Mouse (Mus musculus) hindbrain, embryonic 14.5 days (tissue): ENCODE results near the gene Creb3. TPM values are rescaled to one million over a fixed set of nuclear protein-coding genes. Genes with fewer than 3 reads are reported as not detected.

Experiments
- ATAC-seq: fragments of 200-750 bp; cut with Nextera tagmentation; 2 replicates; pipeline ENCODE4 v1.8.0; 2017; ENCODE audit warnings: moderate number of reproducible peaks, mild to moderate bottlenecking, moderate TSS enrichment, moderate library complexity; ENCODE audit not compliant: low FRiP score
- DNase-seq: peaks from one replicate; pipeline ENCODE4 v3.0.0-alpha.2; 2015; ENCODE audit warnings: low spot score
- H3K27ac ChIP-seq: fragments of 300-500 bp; sonication (generic); 2 replicates; pipeline ENCODE4 v1.5.1; 2014; ENCODE audit warnings: mild to moderate bottlenecking, moderate library complexity
- H3K27me3 ChIP-seq: fragments of 300-500 bp; sonication (generic); 2 replicates; pipeline ENCODE4 v1.6.1; 2014; ENCODE audit warnings: mild to moderate bottlenecking, low read length, mixed read lengths; ENCODE audit not compliant: control insufficient read depth, insufficient read depth
- H3K36me3 ChIP-seq: fragments of 300-500 bp; sonication (generic); replicated peaks from 2 replicates; pipeline ENCODE4 v1.6.1; 2014; ENCODE audit not compliant: control insufficient read depth, insufficient read depth
- H3K4me1 ChIP-seq: fragments of 300-500 bp; sonication (generic); replicated peaks from 2 replicates; pipeline ENCODE4 v1.6.1; 2014; ENCODE audit warnings: antibody characterized with exemption, low read length, mixed read lengths; ENCODE audit not compliant: control insufficient read depth, insufficient read depth
- H3K4me2 ChIP-seq: fragments of 300-500 bp; sonication (generic); replicated peaks from 2 replicates; pipeline ENCODE4 v1.6.1; 2014; ENCODE audit warnings: mild to moderate bottlenecking, moderate library complexity
- H3K4me3 ChIP-seq: fragments of 300-500 bp; sonication (generic); replicated peaks from 2 replicates; pipeline ENCODE4 v1.5.1; 2014; ENCODE audit warnings: mild to moderate bottlenecking, low read length
- H3K9ac ChIP-seq: fragments of 300-500 bp; sonication (generic); 2 replicates; pipeline ENCODE4 v1.6.1; 2014
- H3K9me3 ChIP-seq: fragments of 300-500 bp; sonication (generic); 2 replicates; pipeline ENCODE4 v1.6.1; 2016; ENCODE audit warnings: low read length; ENCODE audit not compliant: control insufficient read depth
- WGBS: fragments of 180-500 bp; shearing (Covaris S2); extraction: QIAGEN DNeasy Blood & Tissue Kit; methylation state at CpG from one replicate; pipeline ENCODE4 v1.1.7; 2014; 5-methylcytosine and 5-hydroxymethylcytosine counted together
- polyA plus RNA-seq: library from polyadenylated mRNA; unstranded; fragments of >200 nt; fragmentation: Nextera tagmentation; extraction: Ambion mirVana; gene quantifications from 2 replicates; pipeline ENCODE4 v1.2.1, GENCODE M21; 2014

Creb3 gene
- polyA plus RNA-seq, result 80.0 and 82.3 TPM in 2 replicates

DNA sequence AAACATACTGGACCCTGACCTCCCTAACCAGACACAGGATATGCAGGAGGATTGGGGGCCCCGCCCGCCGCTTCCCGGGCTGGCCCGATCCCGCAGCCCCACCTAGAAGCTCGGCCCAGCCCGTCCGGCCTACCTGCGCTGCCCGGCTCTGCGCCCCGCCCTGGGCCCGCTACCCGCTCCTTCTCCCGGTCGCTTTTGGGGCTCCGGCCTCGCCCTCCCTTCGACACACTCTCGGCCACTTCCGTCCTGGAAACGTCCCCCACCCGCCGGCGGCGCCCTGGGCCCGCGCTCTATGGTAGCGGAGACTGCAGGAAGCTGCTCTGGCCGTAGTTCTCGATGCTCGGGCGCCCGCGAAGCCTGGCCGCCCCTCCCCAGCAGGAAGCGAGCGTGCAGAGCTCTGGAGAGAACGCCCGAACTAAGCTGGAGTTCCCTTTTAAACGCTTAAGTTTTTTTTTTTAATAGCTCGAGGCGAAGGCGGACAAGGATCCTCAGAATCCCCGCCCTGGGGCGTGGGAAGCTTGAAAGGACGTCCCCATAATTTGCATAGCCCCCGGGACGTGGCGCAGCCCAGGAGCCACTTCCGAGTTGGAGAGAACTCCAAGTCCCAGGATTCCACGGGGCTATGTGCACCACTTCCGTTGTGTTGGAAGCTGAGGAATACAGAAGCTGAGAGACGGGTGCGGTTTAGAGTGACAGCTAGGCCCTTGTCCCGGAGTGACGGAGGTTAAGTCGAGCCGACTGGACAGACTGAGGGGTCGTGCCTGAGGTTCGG lies at the start of gene Creb3, which contains the start of gene Tln1:
Gene Creb3 (plus strand): TSS at position 336 of the 772 bp plus-strand sequence.
Gene Tln1 (minus strand): TSS at position 695 of the 772 bp plus-strand sequence.
- Histone ChIP-seq H3K4me1 (peaks cover 34% of the 10 kb centered on the region), H3K4me3 (peak within 1 kb of the TSS; percentile 81), H3K4me2 (peak within 1 kb of the TSS; percentile 78), H3K36me3 (peaks cover 40% of the 10 kb centered on the region), H3K27ac (peak within 1 kb of the TSS; percentile 96), H3K9me3 (no peaks in the 10 kb centered on the region), H3K27me3 (no peaks in the 10 kb centered on the region), H3K9ac (peak within 1 kb of the TSS; percentile 87)
- ATAC-seq (peak; percentile 96), DNase-seq (peak; percentile 95)
- WGBS, result under 1% methylated on average over 56 of the region's 62 CpGs

DNA sequence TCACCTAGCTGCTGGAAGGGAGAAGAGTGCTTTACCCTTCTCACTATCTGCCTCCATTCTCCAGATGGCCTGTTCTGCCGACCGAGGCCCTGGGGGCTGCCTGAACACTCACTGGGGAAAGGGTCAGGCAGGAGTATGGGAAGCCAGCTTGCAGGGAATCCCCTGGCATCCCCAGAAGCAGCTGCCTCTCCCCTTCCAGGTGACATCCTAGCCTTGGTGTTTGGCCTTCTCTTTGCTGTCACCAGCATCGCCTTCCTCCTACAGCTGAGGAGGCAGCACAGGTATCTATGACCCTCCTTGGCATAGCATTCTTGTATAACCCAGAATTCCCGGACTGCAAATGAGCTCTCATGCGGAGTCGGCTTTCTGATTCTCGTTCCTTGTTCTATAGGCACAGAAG lies 49.5 kb upstream of the Creb3 start:
- H3K4me3 ChIP-seq, result no peak overlapping the region
- ATAC-seq (no peak), DNase-seq (no peak)
- no peak overlapping the region for H3K27ac ChIP-seq
- H3K36me3 ChIP-seq, result no peaks in the 10 kb centered on the region
- H3K4me1 ChIP-seq, result peaks cover 13% of the 10 kb centered on the region; the same call in 1 of the 2 replicates
- WGBS, result 66% methylated on average over 7 of the region's 7 CpGs
- no peak overlapping the region for H3K9ac ChIP-seq
- peaks cover 19% of the 10 kb centered on the region for H3K27me3 ChIP-seq
- no peak overlapping the region for H3K4me2 ChIP-seq
- no peaks in the 10 kb centered on the region for H3K9me3 ChIP-seq

DNA sequence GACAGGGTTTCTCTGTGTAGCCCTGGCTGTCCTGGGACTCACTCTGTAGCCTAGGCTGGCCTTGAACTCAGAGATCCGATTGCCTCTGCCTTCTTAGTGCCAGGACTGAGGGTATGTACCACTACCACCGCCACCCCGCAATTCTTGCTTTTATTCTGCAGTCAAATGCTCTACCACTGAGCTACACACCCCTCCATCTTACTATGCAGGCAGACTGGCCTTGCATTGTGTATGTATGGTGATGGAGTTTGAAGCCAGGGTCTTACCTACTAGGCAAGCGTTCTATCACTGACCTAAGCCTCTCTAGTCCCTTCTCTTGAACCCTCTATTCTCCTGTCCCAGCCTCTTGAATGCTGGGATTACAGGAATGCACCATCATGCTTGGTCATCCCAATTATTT lies 48.8 kb upstream of the Creb3 start:
- no peak for ATAC-seq
- no peaks in the 10 kb centered on the region for H3K36me3 ChIP-seq
- no peak overlapping the region for H3K27ac ChIP-seq
- peaks cover 13% of the 10 kb centered on the region for H3K27me3 ChIP-seq
- peaks cover 7% of the 10 kb centered on the region; the same call in 1 of the 2 replicates for H3K4me1 ChIP-seq
- WGBS, result 88% methylated on average over 4 of the region's 4 CpGs
- DNase-seq, result no peak
- H3K4me3 ChIP-seq, result no peak overlapping the region
- no peak overlapping the region for H3K4me2 ChIP-seq
- no peak overlapping the region for H3K9ac ChIP-seq
- no peaks in the 10 kb centered on the region for H3K9me3 ChIP-seq

DNA sequence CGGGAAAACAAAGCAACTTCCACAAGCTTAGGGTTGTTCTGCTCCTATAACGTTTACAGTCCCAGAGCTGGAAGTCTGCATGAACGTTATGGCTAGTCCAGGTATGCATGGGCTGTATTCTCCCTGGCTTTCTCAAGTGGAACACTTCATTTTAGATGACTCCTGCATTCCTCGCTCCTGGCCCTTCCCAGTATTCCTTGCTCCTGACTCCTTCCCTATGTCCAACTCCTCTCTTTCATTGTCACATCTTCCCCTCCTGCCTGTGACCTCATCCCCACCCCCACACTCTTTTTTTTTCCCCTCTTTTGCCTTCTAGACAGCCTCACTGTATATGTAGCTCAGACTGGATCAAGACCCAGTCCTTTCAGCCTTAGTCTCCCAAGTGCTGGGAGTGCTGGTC lies 48.3 kb upstream of the Creb3 start:
- Histone ChIP-seq H3K4me3 (no peak overlapping the region), H3K27me3 (peaks cover 9% of the 10 kb centered on the region), H3K27ac (no peak overlapping the region), H3K9ac (no peak overlapping the region), H3K36me3 (no peaks in the 10 kb centered on the region), H3K9me3 (no peaks in the 10 kb centered on the region), H3K4me2 (no peak overlapping the region), H3K4me1 (0 out of 2 replicates have a peak, but pooled peaks cover 2% of the 10 kb centered on the region)
- DNase-seq, result no peak
- WGBS, result 82% methylated on average over 4 of the region's 4 CpGs
- no peak for ATAC-seq

DNA sequence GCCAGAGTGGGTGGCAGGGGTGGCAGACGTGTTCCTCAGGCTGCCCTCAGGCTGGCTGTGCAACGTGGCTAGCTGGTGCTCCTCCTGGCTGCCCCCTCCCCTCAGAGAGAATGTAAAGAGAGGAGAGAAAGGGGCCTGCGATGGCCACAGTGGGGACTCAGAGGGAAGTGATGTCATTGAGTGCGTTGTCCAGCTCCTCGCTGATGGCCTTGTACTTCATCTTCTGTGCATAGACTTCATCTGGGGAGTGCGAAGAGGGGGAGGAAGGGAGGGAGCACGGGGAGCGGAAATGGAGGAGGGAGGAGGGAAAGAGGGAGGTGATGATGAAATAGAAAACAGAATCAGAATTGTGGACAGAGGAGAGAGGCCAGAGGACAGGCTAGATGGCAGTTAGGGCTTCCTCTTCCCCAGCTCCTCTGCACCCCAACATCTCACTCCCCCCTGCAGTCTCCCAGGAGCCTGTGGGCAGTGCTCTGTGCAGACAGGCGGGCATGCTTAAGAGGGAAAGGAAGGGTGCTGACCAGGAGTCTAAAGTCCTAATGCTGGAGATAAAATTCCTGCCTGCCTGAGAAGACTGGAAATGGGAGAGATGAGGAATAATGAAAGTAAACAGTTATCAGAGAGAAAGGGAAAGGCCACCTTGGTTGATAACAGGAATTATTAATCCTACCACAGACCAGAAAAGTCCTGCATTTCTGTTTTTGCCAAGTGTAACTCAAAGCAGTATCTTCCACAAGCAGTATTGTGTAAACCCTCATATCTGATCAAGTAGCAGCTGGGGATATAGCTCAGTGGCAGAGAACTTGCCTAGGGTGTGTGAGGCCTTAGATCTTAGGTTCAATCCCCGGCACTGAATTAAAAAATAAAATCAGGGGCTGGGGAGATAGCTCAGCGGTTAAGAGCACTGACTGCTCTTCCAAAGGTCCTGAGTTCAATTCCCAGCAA lies 46.1 kb upstream of the Creb3 start:
- peaks cover 3% of the 10 kb centered on the region; the same call in 1 of the 2 replicates for H3K27me3 ChIP-seq
- H3K4me1 ChIP-seq, result no peaks in the 10 kb centered on the region
- no peaks in the 10 kb centered on the region for H3K36me3 ChIP-seq
- ATAC-seq, result no peak
- no peak overlapping the region for H3K27ac ChIP-seq
- no peak overlapping the region for H3K9ac ChIP-seq
- no peak for DNase-seq
- no peak overlapping the region for H3K4me2 ChIP-seq
- H3K9me3 ChIP-seq, result no peaks in the 10 kb centered on the region
- no peak overlapping the region for H3K4me3 ChIP-seq
- WGBS, result 73% methylated on average over 11 of the region's 11 CpGs

DNA sequence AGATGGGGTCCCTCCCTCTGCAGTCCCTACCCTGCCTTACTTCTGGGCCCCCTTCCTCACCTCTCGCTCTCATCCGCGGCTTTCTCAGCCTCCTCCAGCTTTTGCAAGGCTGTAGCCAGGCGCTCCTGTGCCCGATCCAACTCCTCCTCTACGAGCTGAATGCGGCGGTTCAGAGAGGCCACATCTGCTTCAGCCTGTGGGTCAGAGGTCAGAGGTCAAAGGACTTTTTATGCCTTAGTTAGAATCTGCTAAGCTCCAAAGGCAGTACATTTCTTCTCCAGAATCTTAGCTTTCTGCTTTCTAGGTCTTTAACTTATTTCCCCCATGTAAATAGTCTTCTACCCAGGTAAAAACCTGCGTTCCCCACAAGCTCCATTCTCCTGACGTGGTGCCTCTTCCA lies 42.6 kb upstream of the Creb3 start:
- Histone ChIP-seq H3K27me3 (peaks cover 33% of the 10 kb centered on the region), H3K4me3 (no peak overlapping the region), H3K9ac (no peak overlapping the region), H3K4me2 (peak overlapping the region; percentile 42), H3K36me3 (no peaks in the 10 kb centered on the region), H3K4me1 (peaks cover 12% of the 10 kb centered on the region), H3K9me3 (no peaks in the 10 kb centered on the region), H3K27ac (no peak overlapping the region)
- ATAC-seq (no peak), DNase-seq (no peak)
- WGBS, result 13% methylated on average over 10 of the region's 10 CpGs

DNA sequence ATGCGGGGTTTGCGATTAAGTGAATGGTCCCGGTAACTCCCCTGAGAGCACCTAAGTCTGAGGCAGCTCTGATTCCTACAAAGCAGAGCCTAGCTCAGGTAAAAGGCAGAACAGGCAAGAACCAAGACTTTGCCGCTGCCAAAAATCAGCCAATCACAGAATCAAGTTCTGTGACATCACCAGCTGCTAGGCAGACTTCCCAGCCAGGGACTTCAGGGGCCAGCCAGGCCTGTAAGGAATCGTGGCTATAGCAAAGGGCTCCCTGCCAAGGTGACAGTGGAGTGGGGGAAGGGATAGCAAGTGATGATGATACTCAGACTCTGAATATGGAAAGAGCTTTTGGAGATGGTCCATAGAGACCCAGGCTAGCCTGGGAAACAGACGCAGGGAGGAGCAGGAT lies 42.2 kb upstream of the Creb3 start:
- Histone ChIP-seq H3K4me1 (peaks cover 13% of the 10 kb centered on the region), H3K27ac (no peak overlapping the region), H3K36me3 (no peaks in the 10 kb centered on the region), H3K27me3 (peaks cover 37% of the 10 kb centered on the region), H3K9ac (no peak overlapping the region), H3K9me3 (no peaks in the 10 kb centered on the region), H3K4me3 (no peak overlapping the region), H3K4me2 (peak overlapping the region; percentile 42)
- ATAC-seq, result peak; percentile 54; the same call in 1 of the 2 replicates
- DNase-seq, result peak; percentile 100
- WGBS, result 18% methylated on average over 6 of the region's 6 CpGs

DNA sequence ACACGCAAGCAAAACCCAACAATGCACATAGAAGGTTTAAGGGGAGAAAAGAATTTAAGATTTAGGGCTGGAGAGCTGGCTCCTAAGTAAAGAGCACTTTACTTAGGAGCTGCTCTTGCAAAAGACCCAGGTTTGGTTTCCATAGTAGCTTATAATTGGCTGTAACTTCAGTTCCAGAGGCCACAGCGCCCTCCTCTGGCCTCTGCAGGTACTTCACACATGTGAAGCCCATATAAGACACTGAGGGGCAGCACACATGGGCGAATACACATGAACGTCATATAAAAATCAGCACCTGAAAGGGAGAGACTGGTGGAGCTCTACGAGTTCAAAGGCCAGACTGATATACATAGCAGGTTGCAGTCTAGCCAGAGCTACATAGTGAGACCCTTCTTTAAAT lies 34.3 kb upstream of the Creb3 start:
- no peak for DNase-seq
- WGBS, result 67% methylated on average over 5 of the region's 5 CpGs
- peaks cover 13% of the 10 kb centered on the region for H3K4me1 ChIP-seq

DNA sequence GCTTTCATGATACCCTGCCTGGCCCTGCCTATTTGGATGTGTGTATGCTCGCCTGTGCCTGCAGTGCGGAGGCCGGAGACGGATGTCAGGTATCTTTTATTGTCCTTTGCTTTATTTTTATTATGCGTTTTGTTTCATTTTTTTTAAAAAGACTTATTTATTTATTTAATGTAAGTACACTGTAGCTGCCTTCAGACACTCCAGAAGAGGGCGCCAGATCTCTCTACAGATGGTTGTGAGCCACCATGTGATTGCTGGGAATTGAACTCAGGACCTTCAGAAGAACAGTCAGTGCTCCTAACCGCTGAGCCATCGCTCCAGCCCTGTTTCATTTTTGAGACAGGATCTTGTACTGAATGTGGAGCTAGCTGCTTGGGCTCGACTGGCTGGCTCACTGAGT lies 33.6 kb upstream of the Creb3 start:
- Histone ChIP-seq H3K4me2 (no peak overlapping the region), H3K27ac (no peak overlapping the region), H3K36me3 (peaks cover 26% of the 10 kb centered on the region), H3K27me3 (peaks cover 30% of the 10 kb centered on the region), H3K9ac (no peak overlapping the region), H3K4me3 (no peak overlapping the region), H3K4me1 (peaks cover 11% of the 10 kb centered on the region), H3K9me3 (no peaks in the 10 kb centered on the region)
- no peak for ATAC-seq
- WGBS, result 76% methylated on average over 9 of the region's 9 CpGs
- no peak for DNase-seq

More for the DNA sequence above, 34.3 kb upstream of the Creb3 start:
- peaks cover 36% of the 10 kb centered on the region for H3K27me3 ChIP-seq
- H3K36me3 ChIP-seq, result peaks cover 20% of the 10 kb centered on the region
- ATAC-seq, result no peak
- H3K4me3 ChIP-seq, result no peak overlapping the region
- no peaks in the 10 kb centered on the region for H3K9me3 ChIP-seq
- no peak overlapping the region for H3K27ac ChIP-seq
- no peak overlapping the region for H3K4me2 ChIP-seq
- no peak overlapping the region for H3K9ac ChIP-seq
